Mouse (Mus musculus) cerebellum, adult 2 months (tissue): Measurements from ENCODE around the gene Cd63. TPM values are rescaled to one million over a fixed set of nuclear protein-coding genes. Genes with fewer than 3 reads are reported as not detected.

ENCODE experiments used
- DNase-seq, 2 experiments: peaks; one replicate each; pipeline ENCODE4 v3.0.0; 2021
- H3K27ac ChIP-seq: fragments of 200-500 bp; 2 replicates; pipeline ENCODE4 v1.5.1; 2012; ENCODE audit warnings: low read length, control low read depth, inconsistent platforms; ENCODE audit not compliant: insufficient read depth
- H3K27me3 ChIP-seq: fragments of 200-500 bp; 2 replicates; pipeline ENCODE4 v1.6.1; 2012; ENCODE audit warnings: inconsistent platforms, mild to moderate bottlenecking, low read length, moderate library complexity; ENCODE audit not compliant: control insufficient read depth, insufficient read depth
- H3K4me1 ChIP-seq: fragments of 200-500 bp; 2 replicates; pipeline ENCODE4 v1.6.1; 2011; ENCODE audit warnings: low read length; ENCODE audit not compliant: control insufficient read depth, insufficient read depth
- H3K4me3 ChIP-seq: fragments of 200-500 bp; replicated peaks from 2 replicates; pipeline ENCODE3; 2011; ENCODE audit warnings: mild to moderate bottlenecking, low read depth, low read length, control low read depth; ENCODE audit not compliant: insufficient read depth
- CTCF ChIP-seq: fragments of 200-500 bp; IDR thresholded peaks from 2 replicates; pipeline ENCODE4 v1.5.1; 2011; ENCODE audit warnings: low read depth, mild to moderate bottlenecking, control low read depth, low read length, moderate library complexity, borderline replicate concordance; ENCODE audit not compliant: insufficient read depth
- POLR2A ChIP-seq: fragments of 200-500 bp; IDR thresholded peaks from 2 replicates; pipeline ENCODE4 v1.6.1; 2011; ENCODE audit warnings: low read length, control low read depth, borderline replicate concordance; ENCODE audit not compliant: insufficient read depth
- WGBS: fragments of 180-500 bp; shearing (Covaris S2); methylation state at CpG from one replicate; pipeline ENCODE4 v1.1.7; 2018; 5-methylcytosine and 5-hydroxymethylcytosine counted together
- polyA plus RNA-seq: library from polyadenylated mRNA; depleted of rRNA; stranded (reverse); fragments of >200 nt; gene quantifications from 2 replicates; pipeline ENCODE4 v1.2.3, GENCODE M21; 2012

The Cd63 gene
- polyA plus RNA-seq, 1 experiment: 110 TPM

DNA sequence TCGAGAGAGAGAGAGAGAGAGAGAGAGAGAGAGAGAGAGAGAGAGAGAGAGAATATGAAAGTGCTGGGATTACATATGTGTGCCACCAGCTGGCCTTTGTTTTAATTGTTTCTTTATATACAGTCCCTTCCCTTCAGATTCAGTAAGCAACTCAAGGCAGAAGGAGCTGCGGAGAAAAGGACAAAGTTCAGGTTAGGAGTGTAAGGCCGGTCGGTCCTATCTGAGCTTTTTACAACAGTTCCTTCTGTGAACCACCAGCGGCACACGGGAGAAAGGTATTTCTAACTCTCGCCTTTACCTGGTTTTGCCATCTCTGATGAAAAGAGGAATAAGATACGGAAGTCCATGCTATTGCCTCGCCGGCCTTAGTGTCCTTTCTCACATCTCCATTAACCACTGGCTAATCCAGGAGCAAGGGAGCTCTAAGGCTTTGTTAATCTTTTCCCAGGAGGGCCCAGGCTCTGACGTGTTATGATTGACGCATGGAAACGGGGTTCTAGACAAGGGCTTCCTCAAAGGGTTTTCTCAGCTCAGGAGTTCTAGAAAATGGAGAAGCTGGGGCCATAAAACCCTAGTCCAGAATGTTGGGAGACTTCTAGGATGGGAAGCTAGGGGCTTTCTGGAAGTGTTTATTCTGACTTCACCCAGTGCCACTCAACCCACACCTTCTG, 8.1 kb downstream of the Cd63 start:
- Histone ChIP-seq H3K4me1 (peaks cover 5% of the 10 kb centered on the region), H3K27me3 (no peaks in the 10 kb centered on the region), H3K27ac (peak overlapping the region; percentile 41; the same call in 1 of the 2 replicates), H3K4me3 (peak overlapping the region; percentile 60)
- 81% methylated on average over 13 of the region's 13 CpGs for WGBS
- DNase-seq: no peak
- no peak for TF ChIP-seq CTCF
- TF ChIP-seq POLR2A: no peak

DNA sequence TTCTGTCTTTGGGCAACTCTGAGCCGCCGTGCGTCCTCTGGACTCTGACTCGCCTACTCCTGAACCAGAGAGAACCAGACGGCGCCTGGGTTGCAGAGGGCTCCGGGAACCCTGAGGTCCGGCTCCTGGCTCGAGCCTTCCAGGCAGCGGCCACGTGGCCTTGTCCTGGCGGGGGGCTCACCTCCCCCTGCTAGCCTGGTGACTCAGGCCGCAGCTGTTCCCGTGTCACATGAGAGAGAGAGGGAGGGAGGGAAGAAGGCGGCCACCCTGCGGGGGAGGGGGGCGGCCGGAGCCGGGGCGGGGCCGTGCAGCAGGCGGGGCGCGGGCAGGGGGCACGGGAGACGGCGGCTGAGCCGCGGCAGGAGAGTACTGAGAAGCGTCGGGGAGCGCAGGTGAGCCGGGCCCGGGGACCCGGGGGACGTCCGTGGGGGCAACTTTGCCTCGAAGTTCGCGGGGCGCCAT, 8.8 kb downstream of the Cd63 start:
- no peaks in the 10 kb centered on the region for H3K27me3 ChIP-seq
- TF ChIP-seq CTCF: no peak
- TF ChIP-seq POLR2A: no peak
- WGBS: 1% methylated on average over 39 of the region's 41 CpGs
- H3K4me3 ChIP-seq: peak overlapping the region; percentile 60
- H3K4me1 ChIP-seq: peaks cover 5% of the 10 kb centered on the region
- peak overlapping the region; percentile 41; the same call in 1 of the 2 replicates for H3K27ac ChIP-seq
- DNase-seq: peak; percentile 64 to 71

DNA sequence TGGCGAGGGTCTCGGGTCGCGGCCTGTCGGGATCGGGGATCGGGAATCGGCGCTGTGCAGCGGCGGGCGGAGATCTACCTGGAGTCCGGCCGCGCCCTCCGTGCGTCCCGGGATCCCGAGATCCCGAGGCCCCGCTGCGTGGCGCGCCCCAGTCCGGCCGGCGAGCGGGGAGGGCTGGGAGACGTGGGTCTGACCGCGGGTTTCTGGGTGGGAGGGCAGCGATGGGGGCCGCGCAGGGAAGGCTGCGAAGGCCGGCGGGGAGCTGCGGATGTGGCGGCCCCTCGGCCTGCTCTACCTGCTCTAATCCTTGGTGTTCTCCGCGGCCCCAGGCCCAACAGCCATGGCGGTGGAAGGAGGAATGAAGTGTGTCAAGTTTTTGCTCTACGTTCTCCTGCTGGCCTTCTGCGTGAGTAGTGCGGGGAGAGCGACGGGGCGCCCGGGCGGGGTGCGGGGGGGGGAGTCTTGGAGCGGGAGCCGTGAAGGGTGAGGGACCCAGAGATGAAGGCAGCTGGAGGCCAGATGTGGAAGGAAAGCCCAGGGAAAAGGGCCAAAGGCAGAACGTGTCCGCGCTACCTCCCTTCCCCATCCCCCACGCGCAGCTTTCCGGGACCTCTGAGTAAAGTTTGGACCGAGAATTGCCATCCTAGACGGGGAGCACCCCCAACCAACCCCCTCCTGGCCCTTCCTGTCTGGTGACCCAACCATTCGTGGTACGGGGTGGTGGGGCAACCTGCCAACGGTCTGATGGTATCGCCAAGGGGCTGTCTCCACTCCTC, 9.5 kb downstream of the Cd63 start:
- H3K27ac ChIP-seq: no peak overlapping the region; the same call in 1 of the 2 replicates
- DNase-seq: no peak
- peak overlapping the region; percentile 60 for H3K4me3 ChIP-seq
- H3K4me1 ChIP-seq: peaks cover 5% of the 10 kb centered on the region
- no peaks in the 10 kb centered on the region for H3K27me3 ChIP-seq
- TF ChIP-seq CTCF: no peak
- TF ChIP-seq POLR2A: no peak
- WGBS: 2% methylated on average over 46 of the region's 66 CpGs

DNA sequence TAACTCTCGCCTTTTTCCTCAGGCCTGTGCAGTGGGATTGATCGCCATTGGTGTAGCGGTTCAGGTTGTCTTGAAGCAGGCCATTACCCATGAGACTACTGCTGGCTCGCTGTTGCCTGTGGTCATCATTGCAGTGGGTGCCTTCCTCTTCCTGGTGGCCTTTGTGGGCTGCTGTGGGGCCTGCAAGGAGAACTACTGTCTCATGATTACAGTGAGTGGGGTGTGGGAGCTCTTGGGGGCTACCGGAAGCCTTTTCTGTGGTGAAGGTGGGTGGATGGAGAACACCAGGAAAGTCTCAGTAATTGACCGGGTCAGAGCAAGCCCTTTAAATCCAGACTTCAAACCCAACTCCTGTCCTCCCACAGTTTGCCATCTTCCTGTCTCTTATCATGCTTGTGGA, 10.6 kb downstream of the Cd63 start:
- Histone ChIP-seq H3K27me3 (no peaks in the 10 kb centered on the region), H3K4me3 (no peak overlapping the region), H3K4me1 (peaks cover 5% of the 10 kb centered on the region), H3K27ac (no peak overlapping the region)
- DNase-seq: no peak
- TF ChIP-seq POLR2A (no peak), CTCF (no peak)
- 73% methylated on average over 6 of the region's 6 CpGs for WGBS

GRCm38 (mm10) chr10:128912268-128912667, 11.5 kb downstream of the Cd63 start:
- H3K27ac ChIP-seq: no peak overlapping the region
- 72% methylated on average over 4 of the region's 4 CpGs for WGBS
- no peaks in the 10 kb centered on the region for H3K27me3 ChIP-seq
- DNase-seq: no peak
- H3K4me1 ChIP-seq: peaks cover 10% of the 10 kb centered on the region
- no peak overlapping the region for H3K4me3 ChIP-seq
- no peak for TF ChIP-seq CTCF
- TF ChIP-seq POLR2A: no peak

DNA sequence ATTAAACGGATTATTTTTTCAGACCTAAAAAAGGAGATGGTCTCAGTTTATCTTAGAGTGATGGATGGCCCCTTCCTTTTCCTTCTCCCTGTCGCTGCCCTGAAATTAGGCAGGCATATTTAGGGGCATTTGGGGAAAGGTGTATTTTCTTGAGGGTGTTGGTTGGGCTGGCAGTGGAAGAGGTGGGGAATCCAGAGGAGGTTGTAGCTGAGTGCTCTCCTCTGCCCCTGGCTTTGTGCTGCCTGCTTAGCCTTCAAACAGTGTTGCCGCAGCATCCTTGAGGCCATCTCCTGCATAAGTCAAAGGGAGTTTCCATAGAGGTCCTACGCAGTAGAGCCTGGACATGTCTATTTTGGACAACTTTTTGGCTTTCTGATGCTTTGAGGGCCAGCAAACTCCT, 12.0 kb downstream of the Cd63 start:
- TF ChIP-seq CTCF: no peak
- TF ChIP-seq POLR2A: no peak
- no peak overlapping the region for H3K4me3 ChIP-seq
- no peaks in the 10 kb centered on the region for H3K27me3 ChIP-seq
- H3K27ac ChIP-seq: no peak overlapping the region
- WGBS: 45% methylated on average over 4 of the region's 4 CpGs
- H3K4me1 ChIP-seq: peaks cover 15% of the 10 kb centered on the region
- DNase-seq: no peak

DNA sequence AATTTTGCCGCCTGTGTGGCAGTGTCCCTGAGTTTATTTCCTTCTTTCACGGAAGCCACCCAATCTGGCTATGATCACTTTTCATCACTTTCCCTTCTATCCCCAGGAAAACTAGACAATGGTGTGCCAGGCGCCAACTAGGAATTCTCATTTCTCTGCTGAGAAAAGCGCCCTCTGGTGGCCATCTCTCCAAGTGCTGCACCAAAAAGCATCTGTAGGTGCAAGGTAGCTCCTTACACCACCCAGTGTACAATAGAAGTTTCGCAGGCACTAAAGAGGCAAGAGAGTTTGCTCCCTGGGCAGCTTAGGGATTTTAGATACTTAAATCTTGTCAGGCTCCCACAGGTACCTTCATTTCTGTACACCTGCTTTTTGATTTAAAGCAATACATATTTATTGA, 12.4 kb downstream of the Cd63 start:
- Histone ChIP-seq H3K4me3 (no peak overlapping the region), H3K27me3 (no peaks in the 10 kb centered on the region), H3K27ac (no peak overlapping the region), H3K4me1 (peaks cover 19% of the 10 kb centered on the region)
- peak; percentile 88 to 95 for DNase-seq
- 3% methylated on average over 5 of the region's 5 CpGs for WGBS
- TF ChIP-seq CTCF: peak; percentile 96
- TF ChIP-seq POLR2A: no peak
